Mouse (Mus musculus) common myeloid progenitor, adult 5-6 weeks (primary cell): ENCODE measurements around the gene Mmp9. TPM values are rescaled to one million over a fixed set of nuclear protein-coding genes. Genes with fewer than 3 reads are reported as not detected.

ENCODE experiments used
- ATAC-seq: replicated peaks from 2 replicates; pipeline ENCODE4 v1.8.0; 2016; ENCODE audit warnings: low read depth, mild to moderate bottlenecking, moderate TSS enrichment, inconsistent platforms; ENCODE audit not compliant: poor library complexity, severe bottlenecking
- total RNA-seq: library from RNA; stranded (forward); fragments of 200-1000, 187-1606 nt; gene quantifications from 2 replicates; pipeline ENCODE4 v1.2.3, GENCODE M21; 2017

The Mmp9 gene
- total RNA-seq, 1 experiment from 2014 or later = 1.0 TPM

DNA sequence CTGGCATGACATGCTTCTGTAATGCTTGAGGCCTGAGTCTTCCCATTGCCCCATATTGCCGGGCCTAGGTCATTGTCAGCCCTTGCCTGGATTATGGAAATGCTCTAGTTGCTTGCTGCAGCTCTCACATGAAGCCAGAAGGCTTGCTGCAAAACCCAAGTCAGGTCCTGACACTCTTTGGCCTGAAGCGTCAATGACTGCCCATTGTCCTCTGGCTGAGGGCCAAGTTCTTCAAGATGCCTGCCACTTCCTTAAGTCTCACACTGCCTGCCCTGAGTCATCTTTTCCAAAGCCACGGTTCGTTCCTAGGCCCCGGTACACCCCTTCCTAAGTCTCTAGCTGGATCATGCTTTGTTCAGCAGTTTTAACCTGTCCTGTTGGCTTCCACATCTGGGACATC is 32.1 kb downstream of the Mmp9 start:
- no peak for ATAC-seq

DNA sequence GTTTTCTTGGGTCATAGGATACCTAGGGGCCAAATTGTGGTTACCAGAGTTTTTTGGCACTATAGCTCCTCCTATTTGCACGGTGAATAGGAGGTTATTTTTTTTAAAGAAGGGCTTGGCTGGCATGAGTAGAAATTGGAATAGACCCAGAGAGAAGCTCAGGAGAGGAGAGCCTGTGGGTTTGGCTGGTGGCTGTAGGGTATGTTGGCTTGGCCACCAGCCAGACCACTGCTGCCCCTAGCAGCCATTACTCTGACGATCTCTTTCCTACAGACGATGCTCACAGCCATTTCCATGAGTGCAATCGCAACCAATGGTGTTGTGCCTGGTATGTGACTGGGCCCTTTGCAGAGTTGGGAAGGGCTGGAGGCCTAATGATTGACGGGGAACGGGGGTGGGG is 35.0 kb downstream of the Mmp9 start:
- no peak for ATAC-seq

GRCm38 (mm10) chr2:164979749-164980148 is 39.2 kb downstream of the Mmp9 start:
- peak; percentile 88 for ATAC-seq

DNA sequence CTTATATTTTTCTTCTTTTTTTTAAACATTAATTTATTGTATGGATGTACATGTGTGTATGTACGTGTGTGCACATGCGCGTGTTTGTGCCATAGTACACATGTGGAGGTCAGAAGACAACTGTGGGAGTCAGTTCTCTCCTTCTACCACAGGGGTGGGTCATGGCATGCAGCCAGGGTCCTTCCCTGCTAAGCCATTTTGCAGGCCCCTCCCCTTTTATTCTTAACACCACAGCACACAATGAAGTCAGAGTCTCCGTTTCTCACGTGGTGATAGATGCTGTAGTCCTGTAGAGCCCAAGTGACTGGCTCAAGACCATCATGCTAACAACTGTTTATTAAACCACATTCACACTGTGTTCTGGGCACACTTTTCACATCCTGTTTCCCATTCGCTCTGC is 45.4 kb downstream of the Mmp9 start:
- no peak for ATAC-seq

DNA sequence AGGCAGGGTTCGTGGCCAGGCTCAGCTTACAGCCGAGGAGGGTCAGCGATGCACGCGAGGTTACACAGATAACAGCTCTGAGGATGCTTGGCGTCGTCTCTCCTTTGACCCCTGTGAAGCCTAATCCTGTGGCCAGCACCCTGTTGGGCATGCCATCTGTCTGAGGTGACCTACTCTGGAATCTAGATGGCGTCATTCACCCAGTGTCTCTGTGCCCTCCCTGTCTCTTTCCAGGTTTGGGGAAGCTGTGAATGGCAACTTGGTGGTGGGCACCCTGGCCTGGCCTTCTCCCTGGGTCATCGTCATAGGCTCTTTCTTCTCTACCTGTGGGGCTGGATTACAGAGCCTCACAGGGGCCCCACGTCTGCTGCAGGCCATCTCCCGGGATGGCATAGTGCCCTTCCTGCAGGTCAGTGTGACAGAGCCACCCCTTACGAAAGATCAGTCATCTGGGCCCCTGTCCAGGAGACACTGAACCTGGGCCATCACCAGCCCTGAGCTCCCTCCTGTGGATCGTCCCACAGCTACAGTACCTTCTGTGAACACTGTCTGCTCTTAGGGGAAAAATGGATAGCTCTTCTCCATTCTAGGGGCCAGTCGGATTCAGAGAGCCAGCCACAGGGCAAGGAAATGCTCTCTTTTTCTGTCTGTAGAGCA is 45.9 kb downstream of the Mmp9 start:
- no peak for ATAC-seq

DNA sequence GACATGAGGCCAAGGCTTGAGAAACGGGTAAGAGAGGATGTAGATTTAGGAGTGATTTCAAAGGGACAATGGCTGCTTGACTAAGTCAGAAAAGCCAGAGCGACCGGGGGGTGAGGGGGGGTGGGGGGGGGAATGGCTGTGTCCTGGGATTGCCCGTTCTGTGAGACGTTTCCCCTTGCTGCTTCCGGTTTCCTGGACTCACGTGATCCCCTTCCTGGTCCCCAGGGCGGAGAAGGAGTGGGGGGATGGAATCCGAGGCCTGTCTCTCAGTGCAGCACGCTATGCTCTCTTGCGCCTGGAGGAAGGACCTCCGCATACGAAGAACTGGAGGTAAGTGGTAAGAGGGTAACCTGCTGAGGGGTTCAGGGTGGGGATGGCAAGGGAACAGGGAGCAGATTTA is 48.2 kb downstream of the Mmp9 start:
- ATAC-seq = no peak

DNA sequence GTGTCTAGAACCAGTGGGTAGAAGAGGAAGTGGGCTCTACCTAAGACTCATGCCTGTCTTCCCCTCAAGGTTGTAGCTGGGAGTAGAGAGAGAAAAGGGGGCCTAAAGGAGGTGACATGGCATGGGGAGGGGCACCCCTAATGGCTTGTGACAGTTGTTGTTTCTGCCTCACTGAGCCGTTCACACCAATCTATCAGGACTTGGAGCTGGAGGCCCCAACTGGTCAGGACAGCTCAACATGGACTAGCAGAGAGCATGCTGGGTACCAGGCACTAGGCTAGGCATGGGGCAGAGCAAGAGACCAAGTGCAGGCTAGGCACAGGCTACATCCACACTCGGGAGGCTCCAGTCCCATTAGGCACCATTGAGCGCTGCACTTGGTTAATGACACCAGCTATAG is 50.5 kb downstream of the Mmp9 start:
- no peak for ATAC-seq

DNA sequence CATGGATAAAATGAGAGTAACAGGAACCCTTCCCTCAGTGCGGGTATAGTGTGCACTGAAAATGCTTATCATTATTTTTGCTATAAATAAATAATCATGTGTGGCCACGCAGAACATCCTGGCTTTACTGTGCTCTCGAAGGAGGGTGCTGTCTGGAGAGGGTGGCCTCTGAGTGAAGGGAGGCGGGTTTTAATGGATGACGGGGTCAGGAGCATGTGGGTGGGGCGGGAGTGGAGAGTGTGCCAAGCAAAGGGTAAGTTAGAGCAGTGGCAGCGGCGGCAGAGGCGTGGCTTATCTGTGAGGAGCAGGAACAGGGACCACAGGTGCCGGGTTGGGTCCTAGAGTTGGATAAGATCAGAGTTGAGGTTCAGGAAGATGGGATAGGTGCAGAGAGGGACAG is 51.2 kb downstream of the Mmp9 start:
- 0 out of 2 replicates have a peak, but pooled peaks have one; percentile 39 for ATAC-seq

DNA sequence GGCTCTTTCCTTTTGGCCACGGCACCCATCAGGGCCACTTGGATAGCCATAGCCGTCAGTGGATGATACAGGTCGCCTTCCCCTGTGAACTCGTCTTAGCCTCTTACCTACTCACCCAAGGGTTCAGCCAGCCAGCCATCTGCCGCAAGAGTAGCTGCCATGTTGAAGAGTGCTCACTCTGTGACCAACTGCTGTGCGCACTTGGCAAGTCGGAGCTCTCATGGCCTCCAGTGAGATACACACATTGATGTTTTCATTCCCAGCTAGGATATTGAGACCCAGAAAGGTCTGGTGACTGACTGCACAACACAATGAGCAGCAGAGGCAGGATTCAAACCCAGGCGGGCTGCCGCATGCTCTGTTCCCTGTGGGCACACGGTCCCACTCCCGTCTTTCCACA is 53.6 kb downstream of the Mmp9 start:
- no peak for ATAC-seq

DNA sequence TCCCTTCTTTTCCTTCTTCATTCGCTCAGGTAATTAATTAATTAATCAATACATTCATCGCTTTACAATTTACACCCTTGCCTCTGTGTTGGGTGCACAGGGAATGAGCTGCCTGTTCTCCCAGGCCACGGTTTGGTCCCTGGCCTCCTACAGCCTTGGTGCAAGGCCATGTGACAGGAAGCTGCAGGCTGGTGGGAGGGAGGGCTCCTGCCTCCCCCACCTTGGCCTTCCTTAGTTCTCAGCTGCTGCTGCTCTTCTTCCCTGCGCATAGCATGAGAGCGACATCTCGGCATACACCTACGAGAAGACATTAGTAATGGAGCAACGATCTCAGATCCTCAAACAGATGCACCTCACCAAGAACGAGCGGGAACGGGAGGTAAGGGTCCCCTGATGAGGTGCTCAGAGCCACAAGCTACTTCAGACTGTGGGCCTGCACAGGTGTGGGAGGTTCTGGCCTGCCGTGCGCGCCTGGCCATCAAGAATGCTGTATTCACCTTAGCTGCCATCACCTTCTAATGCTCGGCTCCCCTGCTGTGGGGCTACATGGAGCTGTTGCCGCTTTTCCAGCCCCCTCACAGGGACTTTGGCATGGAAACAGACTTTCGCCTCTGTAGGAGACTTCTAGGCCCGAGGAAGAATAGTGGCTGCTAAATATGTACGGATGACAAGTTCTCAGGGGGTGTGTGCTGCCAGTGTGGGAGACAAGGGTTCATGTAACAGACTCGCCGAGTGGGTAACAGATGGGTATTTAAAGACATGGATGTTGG is 54.3 kb downstream of the Mmp9 start:
- no peak for ATAC-seq

DNA sequence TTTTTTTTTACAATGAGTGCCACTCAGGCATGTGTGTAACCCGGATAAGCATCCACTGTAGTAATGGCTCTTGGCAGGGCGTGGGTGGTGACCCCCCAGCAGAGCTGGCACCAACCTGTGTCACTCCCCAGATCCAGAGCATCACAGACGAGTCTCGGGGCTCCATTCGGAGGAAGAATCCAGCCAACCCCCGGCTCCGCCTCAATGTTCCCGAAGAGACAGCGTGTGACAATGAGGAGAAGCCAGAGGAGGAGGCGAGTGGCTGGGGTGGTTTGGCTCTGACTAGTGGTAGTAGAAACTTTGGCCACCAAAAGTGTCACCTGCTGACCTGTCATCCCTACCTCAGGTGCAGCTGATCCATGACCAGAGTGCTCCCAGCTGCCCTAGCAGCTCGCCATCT is 55.4 kb downstream of the Mmp9 start:
- ATAC-seq = no peak

GRCm38 (mm10) chr2:164996848-164997720 is 56.5 kb downstream of the Mmp9 start:
- ATAC-seq = 0 out of 2 replicates have a peak, but pooled peaks have one; percentile 31

- ATAC-seq = no peak
Measured at GRCm38 (mm10) chr2:164997721-164998428, 57.3 kb downstream of the Mmp9 start.

GRCm38 (mm10) chr2:165001958-165002357 is 61.4 kb downstream of the Mmp9 start:
- ATAC-seq = no peak

GRCm38 (mm10) chr2:165003108-165003507 is 62.5 kb downstream of the Mmp9 start:
- ATAC-seq = no peak

DNA sequence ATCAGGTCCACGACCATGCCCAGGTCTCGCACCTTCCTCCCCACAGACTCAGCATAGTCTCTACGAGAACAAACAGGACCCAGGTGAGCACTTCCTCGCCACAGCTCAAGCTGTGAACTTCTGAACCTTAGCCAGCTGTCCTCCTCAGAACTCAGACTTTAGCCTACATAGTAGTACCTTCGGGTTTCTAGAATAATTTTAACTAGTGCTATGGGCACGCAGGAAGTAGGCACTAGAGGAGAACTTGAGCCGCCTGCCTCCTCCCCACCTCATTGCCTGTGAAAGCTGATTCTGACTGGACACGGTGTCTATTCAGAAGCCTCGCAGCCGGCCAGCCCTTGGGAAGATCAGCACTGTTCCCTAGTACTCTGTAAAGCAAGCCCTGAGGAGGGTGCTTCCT is 63.7 kb downstream of the Mmp9 start:
- no peak for ATAC-seq
